Comparison of ENCODE assay signal across 26 mouse cellular contexts in the genomic region with DNA sequence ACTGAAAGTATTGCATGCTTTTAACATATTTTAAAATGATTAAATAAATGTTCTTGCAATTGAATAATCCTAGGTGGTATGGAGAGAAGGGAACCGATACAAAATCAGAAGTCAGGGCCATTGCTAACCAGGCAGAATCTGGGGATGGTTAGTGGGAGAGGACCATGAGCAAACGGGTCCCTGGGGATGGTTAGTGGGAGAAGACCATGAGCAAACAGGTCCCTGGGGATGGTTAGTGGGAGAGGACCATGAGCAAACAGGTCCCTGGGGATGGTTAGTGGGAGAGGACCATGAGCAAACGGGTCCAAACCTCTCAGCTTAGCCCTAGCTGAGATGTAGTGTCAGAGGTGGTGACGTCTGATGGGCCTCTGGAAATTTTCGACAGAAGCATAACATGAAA. TPM values are rescaled to one million over a fixed set of nuclear protein-coding genes. Genes with fewer than 3 reads are reported as not detected.
DNase-seq lines count a peak whose midpoint lies in the region; TF ChIP-seq lines count a peak whose summit lies in the region.
"Had no signal": no experiment of that assay in that cellular context is flagged by ENCODE, and none has a peak within 500 bp of the region (broad histone marks: within the 10 kb centered on the region; RNA-seq: fewer than 3 reads in every experiment).

No protein-coding gene starts in this region.

- intact Hi-C loops in heart, adult 2 months (cut with DNase I) = no loop called here
- intact Hi-C loops in left cerebral cortex, postnatal 4 days (cut with DNase I) = no loop called here

- no peaks in the 10 kb centered on the region for H3K79me2 ChIP-seq in heart, adult 2 months (replicated peaks; ENCODE audit: control insufficient read depth, insufficient read depth, low read length)

- H3K9ac ChIP-seq in heart, adult 2 months (ENCODE audit: low read depth, low read length) = no peak overlapping the region
- H3K9ac ChIP-seq: embryonic facial prominence, embryonic 13.5 days; embryonic facial prominence, embryonic 15.5 days; forebrain, embryonic 13.5 days; forebrain, embryonic 15.5 days; forebrain, postnatal 0 days had no signal

- TF ChIP-seq EP300 in heart, adult 2 months (IDR thresholded peaks at IDR 0.05; ENCODE audit: insufficient read depth, low read depth, low read length) = no peak

- 72% methylated on average over 5 of the region's 5 CpGs for WGBS in heart, adult 2 months

- TF ChIP-seq CTCF in heart, adult 2 months (IDR thresholded peaks at IDR 0.05) = no peak

- no peaks in the 10 kb centered on the region for H3K4me1 ChIP-seq in heart, adult 2 months (ENCODE audit: control insufficient read depth, insufficient read depth, low read length)
- H3K4me1 ChIP-seq in brown adipose tissue, adult 24 weeks (ENCODE audit: control insufficient read depth, insufficient read depth, insufficient read length, low read length) = peaks cover 8% of the 10 kb centered on the region
- H3K4me1 ChIP-seq: embryonic facial prominence, embryonic 13.5 days; embryonic facial prominence, embryonic 15.5 days; forebrain, embryonic 10.5 days; forebrain, embryonic 13.5 days; forebrain, embryonic 15.5 days had no signal

- no peak overlapping the region for H3K27ac ChIP-seq in heart, adult 2 months
- H3K27ac ChIP-seq in brown adipose tissue, adult 24 weeks (replicated peaks; ENCODE audit: low read depth, low read length) = 0 out of 2 replicates have a peak overlapping the region, but pooled peaks have one; percentile 39
- H3K27ac ChIP-seq: embryonic facial prominence, embryonic 13.5 days; embryonic facial prominence, embryonic 15.5 days; forebrain, embryonic 10.5 days; forebrain, embryonic 13.5 days; forebrain, embryonic 15.5 days had no signal

- H3K4me3 ChIP-seq in heart, adult 2 months = no peak overlapping the region
- no peak overlapping the region for H3K4me3 ChIP-seq in brown adipose tissue, adult 24 weeks (ENCODE audit: insufficient read depth, low read depth, low read length)
- H3K4me3 ChIP-seq: embryonic facial prominence, embryonic 13.5 days; embryonic facial prominence, embryonic 15.5 days; erythroblast, embryonic 14.5 days; forebrain, embryonic 10.5 days; forebrain, embryonic 13.5 days; forebrain, embryonic 15.5 days had no signal

- DNase-seq in heart, adult 11 months = peak; percentile 66
- DNase-seq in heart, adult 2 months = no peak
- no peak for DNase-seq in left cerebral cortex, postnatal 4 days
- DNase-seq in thymus, postnatal 10 days (ENCODE audit: low spot score in 2 of 2) = no peak
- DNase-seq: adrenal gland, adult 2 months; adrenal gland, postnatal 10 days; adrenal gland, postnatal 25 days; B cell, adult 2 months; cerebellum, adult 11 months; cerebellum, adult 18-20 months; cerebellum, adult 8-10 months; cerebellum, adult 9-11 months; cerebellum, postnatal 14 days; cerebellum, postnatal 36 days; embryo, embryonic 11 days; forebrain, postnatal 0 days had no signal

- no peaks in the 10 kb centered on the region for H3K36me3 ChIP-seq in heart, adult 2 months (ENCODE audit: control insufficient read depth, insufficient read depth, low read length)
- H3K36me3 ChIP-seq: embryonic facial prominence, embryonic 13.5 days; embryonic facial prominence, embryonic 15.5 days; forebrain, embryonic 10.5 days; forebrain, embryonic 15.5 days had no signal

- TF ChIP-seq POLR2A in heart, adult 2 months (IDR thresholded peaks at IDR 0.05; ENCODE audit: insufficient read depth, low read depth, low read length) = no peak

- H3K27me3 ChIP-seq in heart, adult 2 months (ENCODE audit: control insufficient read depth, insufficient read depth, low read length) = no peaks in the 10 kb centered on the region
- H3K27me3 ChIP-seq: embryonic facial prominence, embryonic 13.5 days; embryonic facial prominence, embryonic 15.5 days; forebrain, embryonic 13.5 days; forebrain, embryonic 15.5 days had no signal

RNA-seq across cellular contexts. Expression of a gene that starts 55.0 kb away (rescaled TPM):
- total RNA-seq in heart, adult 2 months (2021) = 1 to 10 TPM; 2.3 to 2.6 TPM
- polyA plus RNA-seq in heart, adult 2 months (2012; rRNA removed) = 2.4 and 3.1 TPM in 2 replicates
- 1.2 and 3.1 TPM in 2 replicates for polyA plus RNA-seq in brown adipose tissue, adult 24 weeks (2012; ENCODE audit: insufficient read depth, insufficient read length, missing spikeins)
- total RNA-seq in left cerebral cortex, postnatal 4 days (2021) = 100 to 1,000 TPM; 122 to 129 TPM
- total RNA-seq: MEL had no signal
- polyA plus RNA-seq: erythroblast, embryonic 14.5 days had no signal

RNA-seq across cellular contexts. Expression of a gene that starts 55.8 kb away (rescaled TPM):
- under 1 TPM in 1 of 2 experiments, not detected in 1; 0.20 TPM for total RNA-seq in heart, adult 2 months (2021)
- 0.29 TPM in 1 of 2 replicates, not detected in the other for polyA plus RNA-seq in heart, adult 2 months (2012; rRNA removed)
- polyA plus RNA-seq in brown adipose tissue, adult 24 weeks (2012; ENCODE audit: insufficient read depth, insufficient read length, missing spikeins) = not detected in 2 replicates
- total RNA-seq in left cerebral cortex, postnatal 4 days (2021) = 1 to 10 TPM; 1.3 to 2.6 TPM
- total RNA-seq: adrenal gland, postnatal 25 days; common myeloid progenitor, adult 5-6 weeks; MEL had no signal
- polyA plus RNA-seq: CD4-positive, CD25-positive, alpha-beta regulatory T cell, adult 4 months; erythroblast, embryonic 14.5 days had no signal

Comparison
In these comparisons a context has a peak if more than half of its experiments do, and no peak if none do; other contexts are left out.
1. RNA of a gene that starts 55.0 kb away (total RNA-seq): 122 to 129 TPM in left cerebral cortex, postnatal 4 days; 2.3 to 2.6 TPM in heart, adult 2 months; every median in the first group is over 10 times any median in the second.